Mouse (Mus musculus) C3H10T1/2 (cell line): ENCODE results near the gene Proca1. TPM values are rescaled to one million over a fixed set of nuclear protein-coding genes. Genes with fewer than 3 reads are reported as not detected.

Experiments used
- polyA plus RNA-seq, 2 experiments: library from polyadenylated mRNA; unstranded; fragments of >200 nt; fragmentation: generic; extraction: Trizol; gene quantifications; one replicate each; pipeline ENCODE4 v1.2.1; 2012; ENCODE audit warnings: missing spikeins in 2 of 2

Gene Proca1
- under 1 TPM; 0.04 to 0.46 TPM for polyA plus RNA-seq

DNA sequence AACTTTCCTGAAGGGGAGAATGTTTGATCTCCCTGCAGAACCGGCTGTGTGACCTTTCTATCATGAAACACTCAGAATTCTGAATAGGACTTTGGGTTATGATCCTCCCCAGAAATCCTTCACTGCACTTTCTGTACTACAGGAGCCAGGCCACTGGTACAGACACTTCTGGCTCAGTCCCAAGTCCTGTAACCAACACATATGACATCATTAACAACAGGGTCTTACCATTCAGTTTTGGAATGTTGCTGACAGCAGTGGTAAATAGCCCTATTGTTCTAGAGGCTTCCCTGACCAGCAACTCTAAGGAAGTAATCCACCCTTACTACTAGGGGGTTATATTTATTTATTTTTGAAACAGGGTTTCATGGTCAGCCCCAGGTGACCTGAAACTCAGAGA, at the start of gene Proca1:
TSS of gene Proca1 (plus strand) at position 280 of the 400 bp plus-strand sequence.

DNA sequence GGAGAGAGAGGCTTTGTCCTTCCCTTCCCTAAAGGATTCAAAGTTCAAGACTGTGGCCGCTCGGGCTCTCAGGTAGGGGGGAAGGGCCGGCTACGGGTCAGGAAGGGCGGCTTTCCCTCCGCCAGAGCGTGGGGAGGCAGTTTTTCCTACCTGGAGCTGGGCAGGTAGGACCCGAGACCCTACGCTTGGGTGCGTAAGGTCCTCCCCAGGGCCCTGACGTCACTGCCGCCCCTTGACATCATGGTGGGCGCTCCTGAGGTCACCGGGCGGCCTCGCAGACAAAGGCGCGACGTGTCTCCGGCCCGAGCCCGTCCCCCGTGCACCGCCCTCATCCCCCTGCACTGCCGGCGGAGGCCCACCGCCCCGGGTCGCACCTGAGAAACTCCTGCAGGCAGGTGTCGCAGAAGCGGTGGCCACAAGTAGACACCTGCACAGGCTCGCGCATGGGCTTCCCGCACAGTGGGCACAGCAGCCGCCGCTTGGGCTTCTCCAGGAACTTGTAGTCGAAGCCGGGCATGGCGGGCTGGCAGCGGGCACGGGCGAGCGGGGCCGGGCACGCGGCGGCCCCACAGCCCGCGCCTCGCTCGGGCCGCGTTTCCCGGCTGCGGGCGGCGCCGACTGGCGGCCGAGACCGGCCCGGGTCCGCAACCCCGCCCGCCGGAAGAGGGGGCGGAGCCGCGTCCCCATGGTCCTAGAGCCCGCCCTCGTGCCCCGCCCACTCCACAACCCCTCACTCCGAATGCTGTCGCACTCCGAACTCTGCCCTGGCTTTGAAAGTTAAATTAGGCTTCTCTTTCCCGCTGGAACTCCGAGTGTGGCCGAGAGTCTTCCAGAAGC, 28.1 kb upstream of the Proca1 start, which contains the start of gene Traf4:
TSS of gene Traf4 (minus strand) at position 666 of the 837 bp plus-strand sequence.

DNA sequence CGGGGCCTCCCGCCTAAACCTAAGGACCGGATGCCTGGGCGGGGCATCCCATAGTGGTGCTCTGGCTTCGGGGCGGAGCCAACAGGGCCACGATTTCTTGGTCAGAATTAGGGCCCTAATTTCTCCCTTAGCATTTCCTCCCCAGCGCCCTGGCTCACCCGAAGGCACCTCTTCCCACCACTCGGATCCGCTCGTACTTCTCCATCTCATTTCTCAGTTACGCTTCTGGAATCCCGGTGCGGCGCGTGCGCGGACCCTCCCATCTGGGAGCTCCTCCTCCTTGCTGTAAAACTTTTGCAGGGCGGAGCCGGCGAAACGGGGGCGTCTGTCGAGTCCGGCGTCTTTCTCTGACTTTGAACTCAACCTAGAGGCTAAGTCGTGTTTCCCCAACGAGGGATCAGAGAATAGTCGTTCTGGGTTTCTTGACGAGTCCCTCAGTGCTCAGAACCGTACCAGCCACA, 16.8 kb upstream of the Proca1 start, which contains the start of the genes Nek8 and Tlcd1:
TSS of gene Nek8 (minus strand) at position 274 of the 461 bp plus-strand sequence.
TSS of gene Tlcd1 (plus strand) at position 310 of the 461 bp plus-strand sequence.

DNA sequence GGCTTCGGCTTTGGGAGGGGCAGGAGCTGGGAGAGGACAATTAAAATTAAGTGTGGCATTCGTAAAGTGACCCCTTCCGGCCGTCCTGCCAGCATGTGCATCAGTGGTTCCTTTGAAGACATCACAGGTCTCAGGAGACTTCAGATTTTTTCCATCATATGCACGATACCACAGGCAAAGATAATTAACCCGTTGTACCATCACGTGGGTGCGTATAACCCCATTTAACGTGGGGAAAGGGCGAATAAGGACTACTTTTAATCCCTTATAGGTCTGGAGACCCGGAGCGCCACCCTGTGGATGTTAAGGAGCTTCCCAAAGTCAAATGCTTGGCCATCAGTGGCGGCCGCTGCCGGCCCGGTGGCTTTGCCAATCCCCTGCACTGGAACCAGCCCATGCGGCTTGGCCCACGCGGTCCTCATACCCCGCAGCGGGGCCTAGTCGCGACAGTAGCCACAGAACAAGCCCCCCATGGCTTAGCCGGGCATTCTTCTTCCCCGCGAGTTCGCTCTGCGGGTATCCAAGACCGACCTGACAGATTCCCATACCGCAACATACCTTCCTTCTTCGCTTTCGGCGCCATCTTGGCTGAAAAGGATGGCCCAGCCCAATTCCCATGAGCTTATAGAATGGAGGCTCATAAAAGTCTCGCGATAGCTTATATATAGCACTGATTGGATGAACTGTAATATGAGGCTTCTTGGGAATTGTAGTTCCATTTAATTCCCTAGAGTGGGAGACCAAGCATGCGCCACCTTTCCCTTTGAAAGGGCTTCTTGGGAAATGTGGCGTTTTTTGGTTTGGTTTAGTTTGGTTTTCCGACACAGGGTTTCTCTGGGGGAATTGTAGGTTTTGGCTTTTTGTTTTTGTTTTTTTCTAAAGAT, 10.0 kb upstream of the Proca1 start, which contains the start of gene Rpl23a:
TSS of gene Rpl23a (minus strand) at position 624 of the 884 bp plus-strand sequence.

DNA sequence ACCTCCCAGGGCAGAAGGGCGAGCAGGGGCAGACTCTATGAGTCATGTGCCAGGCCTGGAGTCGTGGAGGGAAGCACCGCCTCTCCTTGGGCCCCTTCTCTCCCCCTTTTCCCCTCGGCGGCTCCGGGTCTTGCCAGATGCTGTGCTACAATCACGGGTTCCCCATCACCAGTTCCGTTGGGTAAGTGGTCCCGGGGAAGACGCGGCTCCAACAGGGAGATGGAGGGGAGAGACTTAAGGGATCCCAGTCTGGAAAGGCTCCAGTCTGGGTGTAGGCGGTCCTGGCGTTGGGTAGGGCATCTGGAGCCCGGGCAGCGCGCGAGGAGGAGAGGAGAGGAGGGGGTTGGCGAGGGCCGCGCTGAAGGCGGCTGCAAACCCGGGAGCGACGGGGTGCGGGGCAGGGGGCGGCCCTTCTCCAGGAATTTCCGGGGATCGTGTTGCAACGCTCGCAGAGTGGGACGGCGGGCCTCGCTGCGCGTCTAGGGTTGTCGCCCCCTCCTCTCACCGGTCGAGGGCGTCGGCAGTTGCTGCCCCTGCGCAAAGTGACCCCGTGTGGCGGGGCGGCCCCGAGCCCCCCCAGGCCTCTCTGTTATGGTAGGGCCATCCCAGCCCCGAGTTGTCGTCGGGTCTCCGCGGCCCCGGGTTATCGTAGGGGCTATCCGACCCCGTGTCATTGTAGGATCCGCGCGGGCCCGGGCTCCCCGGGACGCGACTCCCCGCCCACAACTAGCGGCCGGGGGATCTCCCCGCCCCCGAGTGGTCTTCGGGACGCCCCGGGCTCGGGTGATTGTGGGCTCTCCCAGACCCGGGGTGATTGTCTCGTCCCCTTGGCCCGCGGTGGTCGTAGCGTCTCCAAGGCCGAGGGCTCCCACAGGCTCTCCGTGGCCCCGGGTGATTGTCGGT, 4.6 kb upstream of the Proca1 start, which contains the start of gene Rab34:
TSS of gene Rab34 (plus strand) at position 100 of the 903 bp plus-strand sequence.

DNA sequence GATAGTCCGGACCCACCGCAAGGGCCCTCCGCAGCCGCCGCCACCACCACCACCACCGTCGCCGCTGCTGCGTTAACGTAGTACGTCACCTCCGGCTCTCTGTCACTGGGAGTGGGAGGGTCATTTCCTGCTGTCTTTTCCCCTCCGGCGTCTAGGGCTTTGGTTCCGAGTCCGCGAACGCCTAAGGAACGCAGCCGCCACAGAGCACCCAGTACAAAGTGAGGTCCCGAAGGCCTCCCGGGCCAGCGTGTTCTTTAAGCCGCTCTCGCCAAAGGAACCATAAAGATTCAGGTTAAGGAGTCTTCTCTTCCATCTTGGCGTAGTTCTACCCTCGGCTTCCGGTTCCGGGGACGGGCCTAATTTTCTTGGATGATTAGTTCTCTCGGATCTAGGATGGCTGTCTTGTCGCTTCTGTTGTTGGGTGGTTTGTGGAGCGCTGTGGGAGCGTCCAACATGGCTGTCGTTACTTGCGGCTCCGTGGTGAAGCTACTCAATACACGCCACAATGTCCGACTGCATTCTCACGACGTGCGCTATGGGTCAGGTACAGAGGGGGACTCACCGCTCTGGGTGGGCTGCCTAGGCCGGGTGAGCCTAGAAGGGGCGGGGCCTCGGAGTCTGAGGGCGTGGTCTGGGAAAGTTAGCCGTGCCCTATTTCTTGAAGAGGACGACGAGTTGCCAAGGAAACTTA, 52.6 kb downstream of the Proca1 start, which contains the start of the genes Sdf2 and Supt6:
TSS of gene Sdf2 (plus strand) at position 120 of the 691 bp plus-strand sequence.
TSS of gene Supt6 (minus strand) at position 361 of the 691 bp plus-strand sequence.

Other genes with a start within 250 kb of the Proca1 start
- gene Phf12, start 210.6 kb upstream of the Proca1 start, polyA plus RNA-seq, result 10 to 100 TPM in 1 of 2 experiments, 1 to 10 TPM in 1; 7.7 to 27.1 TPM
- 10 to 100 TPM; 14.3 to 26.1 TPM for gene Dhrs13, start 161.1 kb upstream of the Proca1 start, polyA plus RNA-seq
- gene Flot2, start 155.5 kb upstream of the Proca1 start, polyA plus RNA-seq, result 10 to 100 TPM; 68.0 to 85.1 TPM
- 10 to 100 TPM; 15.1 to 27.9 TPM for gene Eral1, start 113.0 kb upstream of the Proca1 start, polyA plus RNA-seq
- gene Fam222b, start 98.7 kb upstream of the Proca1 start, polyA plus RNA-seq, result 10 to 100 TPM in 1 of 2 experiments, 1 to 10 TPM in 1; 5.8 to 13.0 TPM
- 10 to 100 TPM; 47.2 to 71.6 TPM for gene Traf4, start 27.8 kb upstream of the Proca1 start, polyA plus RNA-seq
- gene Nek8, start 16.7 kb upstream of the Proca1 start, polyA plus RNA-seq, result 10 to 100 TPM in 1 of 2 experiments, 1 to 10 TPM in 1; 7.0 to 20.5 TPM
- 10 to 100 TPM; 16.0 to 28.6 TPM for gene Tlcd1, start 16.7 kb upstream of the Proca1 start, polyA plus RNA-seq
- 1,000 to 10,000 TPM; 3,235 to 5,071 TPM for gene Rpl23a, start 9.8 kb upstream of the Proca1 start, polyA plus RNA-seq
- gene Rab34, start 5.0 kb upstream of the Proca1 start, polyA plus RNA-seq, result 100 to 1,000 TPM; 162 to 164 TPM
- gene Sdf2, start 52.4 kb downstream of the Proca1 start, polyA plus RNA-seq, result 100 to 1,000 TPM in 1 of 2 experiments, 10 to 100 TPM in 1; 51.3 to 208 TPM
- 10 to 100 TPM in 1 of 2 experiments, 1 to 10 TPM in 1; 8.9 to 57.5 TPM for gene Supt6, start 52.6 kb downstream of the Proca1 start, polyA plus RNA-seq
- gene 2610507B11Rik, start 68.4 kb downstream of the Proca1 start, polyA plus RNA-seq, result 10 to 100 TPM; 20.6 to 56.8 TPM
- gene BC030499, start 97.4 kb downstream of the Proca1 start, polyA plus RNA-seq, result under 1 TPM in 1 of 2 experiments, not detected in 1; 0.22 TPM
- 10 to 100 TPM in 1 of 2 experiments, 1 to 10 TPM in 1; 8.1 to 38.0 TPM for gene Spag5, start 108.1 kb downstream of the Proca1 start, polyA plus RNA-seq
- under 1 TPM; 0.09 to 0.91 TPM for gene Aldoc, start 129.6 kb downstream of the Proca1 start, polyA plus RNA-seq
- gene Pigs, start 135.0 kb downstream of the Proca1 start, polyA plus RNA-seq, result 10 to 100 TPM; 30.3 to 84.7 TPM
- 10 to 100 TPM; 22.4 to 75.8 TPM for gene Unc119, start 150.1 kb downstream of the Proca1 start, polyA plus RNA-seq
- gene Foxn1, start 193.2 kb downstream of the Proca1 start, polyA plus RNA-seq, result under 1 TPM; 0.02 to 0.05 TPM
- gene Slc13a2, start 228.8 kb downstream of the Proca1 start, polyA plus RNA-seq, result not detected